Mouse (Mus musculus) limb, embryonic 14.5 days (tissue): ENCODE data around the gene Tmem268. TPM values are rescaled to one million over a fixed set of nuclear protein-coding genes. Genes with fewer than 3 reads are reported as not detected.

Source experiments
- ATAC-seq: fragments of 200-750 bp; cut with Nextera tagmentation; 2 replicates; pipeline ENCODE4 v1.8.0; 2017; ENCODE audit warnings: low read depth, moderate number of reproducible peaks, moderate TSS enrichment; ENCODE audit not compliant: low FRiP score
- DNase-seq: peaks from one replicate; pipeline ENCODE4 v3.0.0-alpha.2; 2015; ENCODE audit warnings: low spot score
- H3K27ac ChIP-seq: fragments of 300-500 bp; sonication (generic); replicated peaks from 2 replicates; pipeline ENCODE4 v1.5.1; 2014; ENCODE audit warnings: low read depth, mild to moderate bottlenecking, low read length, moderate library complexity, mixed read lengths
- H3K27me3 ChIP-seq: fragments of 300-500 bp; sonication (generic); 2 replicates; pipeline ENCODE4 v1.6.1; 2014; ENCODE audit warnings: low read length, mixed read lengths; ENCODE audit not compliant: control insufficient read depth, insufficient read depth
- H3K36me3 ChIP-seq: fragments of 300-500 bp; sonication (generic); 2 replicates; pipeline ENCODE4 v1.6.1; 2014; ENCODE audit warnings: mild to moderate bottlenecking, low read length, moderate library complexity, mixed read lengths; ENCODE audit not compliant: control insufficient read depth, insufficient read depth
- H3K4me1 ChIP-seq: fragments of 300-500 bp; sonication (generic); 2 replicates; pipeline ENCODE4 v1.6.1; 2014; ENCODE audit warnings: antibody characterized with exemption, low read length, mixed read lengths; ENCODE audit not compliant: control insufficient read depth, insufficient read depth
- H3K4me2 ChIP-seq: fragments of 300-500 bp; sonication (generic); replicated peaks from 2 replicates; pipeline ENCODE4 v1.6.1; 2014; ENCODE audit warnings: low read depth, mild to moderate bottlenecking, low read length, moderate library complexity; ENCODE audit not compliant: severe bottlenecking
- H3K4me3 ChIP-seq: fragments of 300-500 bp; sonication (generic); replicated peaks from 2 replicates; pipeline ENCODE4 v1.5.1; 2014; ENCODE audit warnings: low read length
- H3K9ac ChIP-seq: fragments of 300-500 bp; sonication (generic); 2 replicates; pipeline ENCODE4 v1.6.1; 2014; ENCODE audit warnings: mild to moderate bottlenecking, low read depth, low read length, moderate library complexity; ENCODE audit not compliant: severe bottlenecking
- H3K9me3 ChIP-seq: fragments of 300-500 bp; sonication (generic); 2 replicates; pipeline ENCODE4 v1.6.1; 2016; ENCODE audit warnings: low read length; ENCODE audit not compliant: control insufficient read depth
- POLR2A ChIP-seq: fragments of 200-500 bp; IDR thresholded peaks from 2 replicates; pipeline ENCODE4 v1.8.0; 2012; ENCODE audit warnings: inconsistent platforms, mild to moderate bottlenecking, moderate library complexity, borderline replicate concordance; ENCODE audit not compliant: insufficient read depth, insufficient read length; ENCODE audit errors: extremely low read depth
- WGBS: fragments of 180-500 bp; shearing (Covaris S2); extraction: QIAGEN DNeasy Blood & Tissue Kit; methylation state at CpG from one replicate; pipeline ENCODE4 v1.1.7; 2014; 5-methylcytosine and 5-hydroxymethylcytosine counted together
- polyA plus RNA-seq, 2 experiments: library from polyadenylated mRNA; depleted of rRNA in 1 of 2; stranded (reverse) in 1 of 2; unstranded in 1 of 2; fragments of >200 nt; fragmentation: Nextera tagmentation in 1 of 2; extraction: Ambion mirVana in 1 of 2; gene quantifications; 2 replicates each; pipeline versions ENCODE4 v1.2.1 to v1.2.3; 2012 to 2014

The Tmem268 gene
- polyA plus RNA-seq, 2 experiments = 7.1 to 7.7 TPM

GRCm38 (mm10) chr4:63621861-63622260, 63.3 kb downstream of the Tmem268 start:
- no peak overlapping the region for H3K4me2 ChIP-seq
- no peaks in the 10 kb centered on the region for H3K36me3 ChIP-seq
- DNase-seq (no peak), ATAC-seq (no peak)
- no peaks in the 10 kb centered on the region for H3K9me3 ChIP-seq
- no peaks in the 10 kb centered on the region for H3K4me1 ChIP-seq
- H3K27ac ChIP-seq = no peak overlapping the region
- no peak overlapping the region for H3K4me3 ChIP-seq
- no peaks in the 10 kb centered on the region for H3K27me3 ChIP-seq
- WGBS = 83% methylated on average over 2 of the region's 2 CpGs
- no peak overlapping the region for H3K9ac ChIP-seq
- no peak for TF ChIP-seq POLR2A

GRCm38 (mm10) chr4:63622378-63622835, 63.8 kb downstream of the Tmem268 start, which contains the start of gene Tex48:
Gene Tex48, minus strand, starts transcription at chr4:63622428.
- ATAC-seq (no peak), DNase-seq (no peak)
- no peak for TF ChIP-seq POLR2A
- no peaks in the 10 kb centered on the region for H3K36me3 ChIP-seq
- no peak within 1 kb of the TSS for H3K4me2 ChIP-seq
- H3K27me3 ChIP-seq = no peaks in the 10 kb centered on the region
- H3K4me3 ChIP-seq = no peak within 1 kb of the TSS
- no peaks in the 10 kb centered on the region for H3K4me1 ChIP-seq
- H3K9me3 ChIP-seq = no peaks in the 10 kb centered on the region
- H3K27ac ChIP-seq = no peak within 1 kb of the TSS
- no peak within 1 kb of the TSS for H3K9ac ChIP-seq
- 64% methylated on average over 5 of the region's 5 CpGs for whole genome bisulfite sequencing

GRCm38 (mm10) chr4:63625563-63626080, 67.0 kb downstream of the Tmem268 start:
- TF ChIP-seq POLR2A = no peak
- no peak overlapping the region for H3K9ac ChIP-seq
- no peaks in the 10 kb centered on the region for H3K4me1 ChIP-seq
- no peak for DNase-seq
- H3K4me2 ChIP-seq = no peak overlapping the region
- WGBS = 31% methylated on average over 3 of the region's 3 CpGs
- H3K27ac ChIP-seq = no peak overlapping the region
- ATAC-seq = no peak
- H3K9me3 ChIP-seq = no peaks in the 10 kb centered on the region
- no peak overlapping the region for H3K4me3 ChIP-seq
- no peaks in the 10 kb centered on the region for H3K36me3 ChIP-seq
- H3K27me3 ChIP-seq = no peaks in the 10 kb centered on the region

GRCm38 (mm10) chr4:63627111-63627510, 68.5 kb downstream of the Tmem268 start:
- Histone ChIP-seq H3K36me3 (no peaks in the 10 kb centered on the region), H3K4me2 (no peak overlapping the region), H3K27ac (no peak overlapping the region), H3K9ac (no peak overlapping the region), H3K27me3 (no peaks in the 10 kb centered on the region), H3K9me3 (no peaks in the 10 kb centered on the region), H3K4me3 (no peak overlapping the region), H3K4me1 (no peaks in the 10 kb centered on the region)
- 72% methylated on average over 8 of the region's 8 CpGs for WGBS
- no peak for DNase-seq
- ATAC-seq = no peak
- TF ChIP-seq POLR2A = no peak

- ATAC-seq (no peak), DNase-seq (no peak)
- H3K27me3 ChIP-seq = no peaks in the 10 kb centered on the region
- 85% methylated on average over 2 of the region's 2 CpGs for WGBS
- no peaks in the 10 kb centered on the region for H3K9me3 ChIP-seq
- H3K27ac ChIP-seq = no peak overlapping the region
- H3K9ac ChIP-seq = no peak overlapping the region
- no peaks in the 10 kb centered on the region for H3K36me3 ChIP-seq
- no peak overlapping the region for H3K4me3 ChIP-seq
- no peak overlapping the region for H3K4me2 ChIP-seq
- H3K4me1 ChIP-seq = no peaks in the 10 kb centered on the region
- TF ChIP-seq POLR2A = no peak
Observed at GRCm38 (mm10) chr4:63633181-63633580, 74.6 kb downstream of the Tmem268 start.

Other genes starting within 250 kb of the Tmem268 start
- gene Orm1, start 214.2 kb upstream of the Tmem268 start, polyA plus RNA-seq (2012; rRNA removed) = 0.28 TPM in 1 of 2 replicates, not detected in the other
- 0.43 and 1.6 TPM in 2 replicates for gene Orm1, start 214.2 kb upstream of the Tmem268 start, polyA plus RNA-seq (2014; fragmentation: Nextera tagmentation; extraction: Ambion mirVana)
- not detected in 2 replicates for gene Orm3, start 202.6 kb upstream of the Tmem268 start, polyA plus RNA-seq (2012; rRNA removed)
- not detected in 2 replicates for gene Orm3, start 202.6 kb upstream of the Tmem268 start, polyA plus RNA-seq (2014; fragmentation: Nextera tagmentation; extraction: Ambion mirVana)
- not detected in 2 replicates for gene Orm2, start 196.3 kb upstream of the Tmem268 start, polyA plus RNA-seq (2012; rRNA removed)
- gene Orm2, start 196.3 kb upstream of the Tmem268 start, polyA plus RNA-seq (2014; fragmentation: Nextera tagmentation; extraction: Ambion mirVana) = not detected in 2 replicates
- 6.2 and 7.1 TPM in 2 replicates for gene Akna, start 155.4 kb upstream of the Tmem268 start, polyA plus RNA-seq (2012; rRNA removed)
- 5.4 and 7.0 TPM in 2 replicates for gene Akna, start 155.4 kb upstream of the Tmem268 start, polyA plus RNA-seq (2014; fragmentation: Nextera tagmentation; extraction: Ambion mirVana)
- gene Whrn, start 62.8 kb upstream of the Tmem268 start, polyA plus RNA-seq (2012; rRNA removed) = 34.3 and 44.9 TPM in 2 replicates
- 6.6 and 11.1 TPM in 2 replicates for gene Whrn, start 62.8 kb upstream of the Tmem268 start, polyA plus RNA-seq (2014; fragmentation: Nextera tagmentation; extraction: Ambion mirVana)
- gene Atp6v1g1, start 14.0 kb upstream of the Tmem268 start, polyA plus RNA-seq (2012; rRNA removed) = 105 and 138 TPM in 2 replicates
- gene Atp6v1g1, start 14.0 kb upstream of the Tmem268 start, polyA plus RNA-seq (2014; fragmentation: Nextera tagmentation; extraction: Ambion mirVana) = 289 and 304 TPM in 2 replicates
- gene Gm11213, start 46.5 kb downstream of the Tmem268 start, polyA plus RNA-seq (2012; rRNA removed) = not detected in 2 replicates
- gene Gm11213, start 46.5 kb downstream of the Tmem268 start, polyA plus RNA-seq (2014; fragmentation: Nextera tagmentation; extraction: Ambion mirVana) = not detected in 2 replicates
- gene Tex48, start 63.6 kb downstream of the Tmem268 start, polyA plus RNA-seq (2012; rRNA removed) = not detected in 2 replicates
- not detected in 2 replicates for gene Tex48, start 63.6 kb downstream of the Tmem268 start, polyA plus RNA-seq (2014; fragmentation: Nextera tagmentation; extraction: Ambion mirVana)
- gene Gm11214, start 104.6 kb downstream of the Tmem268 start, polyA plus RNA-seq (2012; rRNA removed) = not detected in 2 replicates
- not detected in 2 replicates for gene Gm11214, start 104.6 kb downstream of the Tmem268 start, polyA plus RNA-seq (2014; fragmentation: Nextera tagmentation; extraction: Ambion mirVana)
- gene Tnfsf15, start 186.3 kb downstream of the Tmem268 start, polyA plus RNA-seq (2012; rRNA removed) = 0.05 and 0.08 TPM in 2 replicates
- 0.10 and 0.39 TPM in 2 replicates for gene Tnfsf15, start 186.3 kb downstream of the Tmem268 start, polyA plus RNA-seq (2014; fragmentation: Nextera tagmentation; extraction: Ambion mirVana)